Mouse (Mus musculus) liver, adult 2 months (tissue): ENCODE measurements around the gene Upk3b. TPM values are rescaled to one million over a fixed set of nuclear protein-coding genes. Genes with fewer than 3 reads are reported as not detected.

Experiments used
- DNase-seq: peaks from one replicate; pipeline ENCODE4 v3.0.0-alpha.2; 2011; ENCODE audit warnings: low read depth, low spot score; ENCODE audit errors: extremely low read depth
- H3K27ac ChIP-seq: fragments of 200-500 bp; replicated peaks from 2 replicates; pipeline ENCODE4 v1.5.1; 2012; ENCODE audit warnings: low read depth, mild to moderate bottlenecking, control low read depth, inconsistent platforms, low read length; ENCODE audit not compliant: insufficient read depth
- H3K27me3 ChIP-seq: fragments of 200-500 bp; 2 replicates; pipeline ENCODE4 v1.6.1; 2012; ENCODE audit warnings: mild to moderate bottlenecking, moderate library complexity, low read length, inconsistent platforms; ENCODE audit not compliant: control insufficient read depth, insufficient read depth
- H3K36me3 ChIP-seq: fragments of 200-500 bp; 2 replicates; pipeline ENCODE4 v1.6.1; 2012; ENCODE audit warnings: low read length, inconsistent platforms; ENCODE audit not compliant: control insufficient read depth, insufficient read depth
- H3K4me1 ChIP-seq: fragments of 200-500 bp; 2 replicates; pipeline ENCODE4 v1.6.1; 2011; ENCODE audit warnings: low read length; ENCODE audit not compliant: control insufficient read depth, insufficient read depth
- H3K4me3 ChIP-seq: fragments of 200-500 bp; 2 replicates; pipeline ENCODE4 v1.5.1; 2011; ENCODE audit warnings: low read depth, mild to moderate bottlenecking, control low read depth, low read length, moderate library complexity; ENCODE audit not compliant: insufficient read depth
- H3K79me2 ChIP-seq: fragments of 200-500 bp; 2 replicates; pipeline ENCODE4 v1.6.1; 2012; ENCODE audit warnings: inconsistent platforms, mild to moderate bottlenecking, low read length, moderate library complexity; ENCODE audit not compliant: control insufficient read depth, insufficient read depth
- H3K9ac ChIP-seq: fragments of 200-500 bp; 2 replicates; pipeline ENCODE4 v1.6.1; 2012; ENCODE audit warnings: low read depth, mild to moderate bottlenecking, control low read depth, inconsistent platforms, low read length
- CTCF ChIP-seq: fragments of 200-500 bp; IDR thresholded peaks from 2 replicates; pipeline ENCODE4 v1.5.1; 2011; ENCODE audit warnings: low read depth, low read length, control low read depth
- POLR2A ChIP-seq: fragments of 200-500 bp; IDR thresholded peaks from 2 replicates; pipeline ENCODE4 v1.6.1; 2011; ENCODE audit warnings: low read length, control low read depth; ENCODE audit not compliant: insufficient read depth; ENCODE audit errors: extremely low read depth
- WGBS: fragments of 180-500 bp; shearing (Covaris S2); methylation state at CpG from one replicate; pipeline ENCODE4 v1.1.7; 2018; 5-methylcytosine and 5-hydroxymethylcytosine counted together
- polyA plus RNA-seq: library from polyadenylated mRNA; depleted of rRNA; stranded (reverse); fragments of >200 nt; gene quantifications from 2 replicates; pipeline ENCODE4 v1.2.3, GENCODE M21; 2012
- total RNA-seq: library from RNA; depleted of rRNA; stranded (reverse); fragments of >200 nt; gene quantifications from 2 replicates; pipeline ENCODE4 v1.2.3, GENCODE M21; 2014

Gene Upk3b
- total and polyA plus RNA-seq, 2 experiments = 0.55 to 1.3 TPM

DNA sequence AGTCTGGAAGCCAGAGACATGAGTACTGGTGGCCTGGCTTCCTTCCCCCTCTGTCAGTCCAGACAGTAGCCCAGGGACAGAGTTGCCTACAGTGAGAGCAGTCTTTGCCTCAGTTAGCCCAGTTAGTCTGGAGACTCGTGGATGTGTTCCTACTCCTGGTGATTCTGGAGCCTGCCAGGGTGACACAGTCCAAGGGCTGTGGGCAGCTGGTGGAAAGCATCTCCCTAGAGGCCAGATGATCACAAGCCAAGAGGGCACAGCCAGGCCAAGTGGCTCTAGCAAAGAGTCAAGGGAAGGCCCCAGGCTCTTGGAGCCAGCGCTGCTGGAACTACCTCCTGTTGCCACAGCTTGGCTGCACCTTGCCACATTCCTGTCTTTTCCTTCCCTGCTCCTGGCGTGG lies 12.6 kb upstream of the Upk3b start:
- Histone ChIP-seq H3K9ac (no peak overlapping the region), H3K79me2 (no peaks in the 10 kb centered on the region), H3K27ac (no peak overlapping the region), H3K36me3 (no peaks in the 10 kb centered on the region; the same call in 1 of the 2 replicates), H3K4me1 (no peaks in the 10 kb centered on the region), H3K4me3 (no peak overlapping the region), H3K27me3 (no peaks in the 10 kb centered on the region)
- TF ChIP-seq CTCF = no peak
- no peak for TF ChIP-seq POLR2A
- 81% methylated on average over 3 of the region's 3 CpGs for WGBS
- no peak for DNase-seq

DNA sequence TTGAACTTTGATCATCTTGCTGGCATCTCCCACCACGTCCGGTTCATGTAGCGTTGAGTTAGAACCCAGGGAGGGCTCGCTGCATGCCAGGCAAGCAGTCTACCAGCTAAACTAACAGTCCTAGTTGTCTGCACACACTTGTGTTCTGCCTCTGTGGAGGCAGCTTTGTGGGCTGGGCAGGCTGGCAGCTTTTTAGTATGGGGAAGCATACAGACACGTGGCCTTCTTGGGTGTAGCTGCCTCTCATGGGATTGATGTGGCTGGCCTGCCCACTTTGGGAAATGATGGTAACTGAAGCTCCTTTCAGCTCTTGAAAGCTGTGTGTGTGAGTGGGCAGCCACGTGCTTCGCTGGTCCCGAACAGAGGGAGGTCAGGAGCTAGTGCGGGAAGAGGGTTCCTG lies 11.4 kb upstream of the Upk3b start:
- no peak for TF ChIP-seq POLR2A
- no peak for TF ChIP-seq CTCF
- no peaks in the 10 kb centered on the region for H3K4me1 ChIP-seq
- 87% methylated on average over 9 of the region's 9 CpGs for WGBS

DNA sequence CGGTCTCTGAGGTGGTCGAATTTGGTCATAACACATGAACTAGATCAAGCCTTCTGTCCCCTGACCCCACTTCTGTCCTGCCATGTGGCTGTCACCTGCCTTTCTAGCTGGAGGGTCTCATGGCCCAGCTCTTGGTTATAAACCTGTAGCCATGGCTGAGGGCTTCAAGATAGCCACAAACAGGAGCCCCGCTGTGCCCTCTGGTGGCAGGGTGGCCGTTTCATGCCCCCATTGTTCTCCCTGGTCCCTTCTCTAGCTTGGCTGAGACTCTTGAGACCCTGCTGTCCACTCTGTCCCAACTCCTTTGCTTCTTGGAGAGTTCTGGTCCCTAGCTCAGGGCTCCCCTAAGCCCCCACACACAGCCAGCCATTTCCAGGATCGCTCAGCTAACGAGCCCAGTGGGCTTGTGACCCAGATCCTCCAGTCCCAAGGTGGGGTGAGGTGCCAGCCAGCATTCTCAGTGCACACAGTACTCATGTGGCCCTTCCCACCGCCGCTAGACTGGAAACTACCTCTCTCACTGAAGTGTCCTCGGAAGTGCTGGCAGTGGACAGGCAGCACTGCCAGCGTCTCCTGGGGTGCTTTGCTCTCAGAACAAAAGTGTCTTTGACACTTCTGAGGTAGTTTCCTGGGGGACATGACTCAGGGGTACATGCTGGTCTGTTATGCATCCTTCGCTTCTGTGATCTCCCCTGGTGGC lies 10.5 kb upstream of the Upk3b start:
- no peak overlapping the region for H3K27ac ChIP-seq
- H3K4me3 ChIP-seq = no peak overlapping the region
- DNase-seq = no peak
- H3K27me3 ChIP-seq = no peaks in the 10 kb centered on the region
- no peaks in the 10 kb centered on the region; the same call in 1 of the 2 replicates for H3K36me3 ChIP-seq
- H3K4me1 ChIP-seq = no peaks in the 10 kb centered on the region
- 97% methylated on average over 11 of the region's 11 CpGs for WGBS
- H3K9ac ChIP-seq = no peak overlapping the region
- H3K79me2 ChIP-seq = no peaks in the 10 kb centered on the region
- TF ChIP-seq POLR2A = no peak
- no peak for TF ChIP-seq CTCF

More for the DNA sequence above, 11.4 kb upstream of the Upk3b start:
- H3K27ac ChIP-seq = no peak overlapping the region
- no peak for DNase-seq
- H3K36me3 ChIP-seq = no peaks in the 10 kb centered on the region; the same call in 1 of the 2 replicates
- no peak overlapping the region for H3K9ac ChIP-seq
- H3K4me3 ChIP-seq = no peak overlapping the region
- H3K79me2 ChIP-seq = no peaks in the 10 kb centered on the region
- H3K27me3 ChIP-seq = no peaks in the 10 kb centered on the region

DNA sequence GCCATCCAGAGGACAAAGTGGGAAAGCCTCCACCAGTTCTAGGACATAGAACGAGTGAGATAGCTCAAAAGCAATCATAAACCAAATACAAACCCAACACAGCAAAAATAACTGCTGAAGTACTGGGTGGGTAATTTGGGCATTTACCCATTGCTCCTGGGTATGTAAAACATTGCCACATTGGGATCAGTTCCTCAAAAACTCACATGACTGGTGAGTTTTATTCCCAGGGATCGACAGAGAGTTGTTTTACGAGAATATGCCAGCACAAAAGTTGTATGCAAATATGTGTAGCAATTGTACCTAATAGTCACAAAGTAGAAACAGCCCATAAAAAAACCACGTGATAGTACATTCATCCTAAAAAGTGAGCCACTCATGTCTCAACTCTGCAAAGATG lies 3.4 kb upstream of the Upk3b start:
- 79% methylated on average over 4 of the region's 4 CpGs for WGBS
- Histone ChIP-seq H3K27me3 (no peaks in the 10 kb centered on the region), H3K4me1 (no peaks in the 10 kb centered on the region), H3K36me3 (no peaks in the 10 kb centered on the region), H3K79me2 (no peaks in the 10 kb centered on the region), H3K9ac (no peak overlapping the region), H3K4me3 (no peak overlapping the region), H3K27ac (no peak overlapping the region)
- no peak for DNase-seq
- no peak for TF ChIP-seq POLR2A
- no peak for TF ChIP-seq CTCF

DNA sequence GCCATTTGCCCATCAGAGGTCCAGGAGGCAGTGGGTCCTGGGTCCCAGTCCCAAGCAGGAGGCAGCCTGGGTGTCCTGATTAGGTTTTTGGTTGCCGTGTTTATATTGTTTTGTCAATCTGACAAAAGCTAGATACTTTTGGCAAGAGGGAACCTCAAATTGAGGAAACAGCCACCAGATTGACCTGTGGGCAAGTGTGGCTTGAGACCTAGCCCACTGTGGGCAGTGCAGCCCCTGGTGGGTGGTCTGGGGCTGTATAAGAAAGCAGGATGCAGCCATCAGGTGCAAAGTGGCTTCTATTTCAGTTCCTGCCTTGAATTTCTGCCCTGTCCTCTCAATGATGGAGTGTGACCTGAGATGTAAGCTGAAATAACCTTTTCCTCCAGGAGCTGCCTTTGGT lies 3.0 kb upstream of the Upk3b start:
- Histone ChIP-seq H3K79me2 (no peaks in the 10 kb centered on the region), H3K27ac (no peak overlapping the region), H3K4me3 (no peak overlapping the region), H3K27me3 (no peaks in the 10 kb centered on the region), H3K4me1 (no peaks in the 10 kb centered on the region), H3K36me3 (no peaks in the 10 kb centered on the region), H3K9ac (no peak overlapping the region)
- TF ChIP-seq CTCF = no peak
- TF ChIP-seq POLR2A = no peak
- 88% methylated on average over 1 of the region's 1 CpGs for WGBS
- DNase-seq = no peak

DNA sequence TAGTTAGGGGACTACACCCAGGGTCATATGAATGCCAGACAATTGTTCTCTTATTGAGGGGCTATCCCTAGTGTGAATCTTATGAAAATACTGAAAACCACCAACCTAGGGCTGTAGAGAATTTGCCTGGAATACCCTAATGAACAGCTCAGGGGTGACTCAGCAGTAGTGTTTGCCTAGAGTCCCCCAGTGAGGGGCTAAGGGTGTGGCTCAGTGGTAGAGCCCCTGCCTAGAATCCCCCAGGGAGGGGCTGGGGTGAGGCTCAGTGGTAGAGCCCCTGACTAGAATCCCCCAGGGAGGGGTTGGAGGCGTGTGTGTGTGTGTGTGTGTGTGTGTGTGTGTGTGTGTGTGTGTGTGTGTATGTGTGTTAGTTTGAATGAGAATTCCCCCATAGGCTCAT lies 1.6 kb upstream of the Upk3b start:
- Histone ChIP-seq H3K27ac (no peak overlapping the region), H3K4me1 (no peaks in the 10 kb centered on the region), H3K9ac (no peak overlapping the region), H3K79me2 (no peaks in the 10 kb centered on the region), H3K36me3 (no peaks in the 10 kb centered on the region), H3K27me3 (no peaks in the 10 kb centered on the region), H3K4me3 (no peak overlapping the region)
- TF ChIP-seq CTCF = no peak
- TF ChIP-seq POLR2A = no peak
- WGBS = 88% methylated on average over 1 of the region's 1 CpGs
- DNase-seq = no peak
